Mouse (Mus musculus) heart, embryonic 11.5 days (tissue): Measurements from ENCODE around the gene Ccdc136. TPM values are rescaled to one million over a fixed set of nuclear protein-coding genes. Genes with fewer than 3 reads are reported as not detected.

ENCODE experiments used
- ATAC-seq: fragments of 200-750 bp; cut with Nextera tagmentation; replicated peaks from 2 replicates; pipeline ENCODE4 v1.8.0; 2017; ENCODE audit warnings: moderate library complexity; ENCODE audit not compliant: insufficient number of reproducible peaks, low FRiP score, low TSS enrichment
- H3K27ac ChIP-seq: fragments of 300-500 bp; sonication (generic); 2 replicates; pipeline ENCODE4 v1.5.1; 2014; ENCODE audit warnings: mild to moderate bottlenecking, low read depth, low read length
- H3K27me3 ChIP-seq: fragments of 300-500 bp; sonication (generic); 2 replicates; pipeline ENCODE4 v1.6.1; 2014; ENCODE audit warnings: mild to moderate bottlenecking, low read length, mixed read lengths; ENCODE audit not compliant: control insufficient read depth, insufficient read depth
- H3K36me3 ChIP-seq: fragments of 300-500 bp; sonication (generic); 2 replicates; pipeline ENCODE4 v1.6.1; 2014; ENCODE audit warnings: mild to moderate bottlenecking, low read length, moderate library complexity, mixed read lengths; ENCODE audit not compliant: control insufficient read depth, insufficient read depth
- H3K4me1 ChIP-seq: fragments of 300-500 bp; sonication (generic); 2 replicates; pipeline ENCODE4 v1.6.1; 2014; ENCODE audit warnings: low read length; ENCODE audit not compliant: control insufficient read depth, insufficient read depth
- H3K4me2 ChIP-seq: fragments of 300-500 bp; sonication (generic); 2 replicates; pipeline ENCODE4 v1.6.1; 2014; ENCODE audit warnings: mild to moderate bottlenecking, moderate library complexity
- H3K4me3 ChIP-seq: fragments of 300-500 bp; sonication (generic); 2 replicates; pipeline ENCODE4 v1.5.1; 2014; ENCODE audit warnings: low read depth, low read length
- H3K9ac ChIP-seq: fragments of 300-500 bp; sonication (generic); 2 replicates; pipeline ENCODE4 v1.6.1; 2014; ENCODE audit warnings: mild to moderate bottlenecking, low read depth, low read length, moderate library complexity
- H3K9me3 ChIP-seq: fragments of 300-500 bp; sonication (generic); replicated peaks from 2 replicates; pipeline ENCODE4 v1.6.1; 2016; ENCODE audit warnings: low read length; ENCODE audit not compliant: control insufficient read depth
- WGBS: fragments of 180-500 bp; shearing (Covaris S2); extraction: QIAGEN DNeasy Blood & Tissue Kit; methylation state at CpG from one replicate; pipeline ENCODE4 v1.1.7; 2014; ENCODE audit not compliant: insufficient replicate concordance; 5-methylcytosine and 5-hydroxymethylcytosine counted together
- polyA plus RNA-seq: library from polyadenylated mRNA; unstranded; fragments of >200 nt; fragmentation: Nextera tagmentation; extraction: Ambion mirVana; gene quantifications from 2 replicates; pipeline ENCODE4 v1.2.1, GENCODE M21; 2014

The Ccdc136 gene
- polyA plus RNA-seq, 1 experiment from 2014 or later: 30.2 TPM

GRCm38 (mm10) chr6:29435940-29436451, 39.9 kb downstream of the Ccdc136 start:
- ATAC-seq: 0 out of 2 replicates have a peak, but pooled peaks have one; percentile 7

DNA sequence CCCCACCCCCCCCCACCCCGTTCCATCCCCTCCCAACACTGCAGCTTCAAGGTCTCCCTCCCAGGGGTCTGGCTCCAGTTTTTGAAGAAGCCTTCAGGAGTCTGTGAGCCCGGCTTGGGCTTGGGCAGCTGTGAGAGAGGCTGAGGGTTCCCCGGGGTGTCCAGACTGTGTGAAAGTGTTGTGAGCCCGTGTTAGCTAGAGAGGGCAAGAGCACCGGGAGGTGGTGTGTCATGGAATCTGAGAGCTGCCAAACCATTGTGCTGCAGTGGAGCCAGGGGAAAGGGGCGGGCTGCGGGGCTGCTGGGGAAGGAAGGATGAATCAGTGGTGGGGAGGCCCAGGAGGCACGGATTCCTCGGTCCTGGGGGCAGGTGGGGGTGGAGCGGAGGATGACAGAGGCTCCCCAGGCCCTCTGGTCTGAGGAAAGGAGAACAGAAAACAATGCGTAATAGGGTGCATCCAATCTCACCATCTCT, 40.4 kb downstream of the Ccdc136 start:
- Histone ChIP-seq H3K27me3 (no peaks in the 10 kb centered on the region), H3K4me1 (peaks cover 33% of the 10 kb centered on the region)

More at GRCm38 (mm10) chr6:29435940-29436451, 39.9 kb downstream of the Ccdc136 start:
- H3K9me3 ChIP-seq: no peaks in the 10 kb centered on the region
- H3K9ac ChIP-seq: peak overlapping the region; percentile 80
- H3K4me3 ChIP-seq: peak overlapping the region; percentile 67
- no peaks in the 10 kb centered on the region for H3K27me3 ChIP-seq
- peaks cover 33% of the 10 kb centered on the region for H3K4me1 ChIP-seq
- WGBS: 13% methylated on average over 6 of the region's 6 CpGs
- H3K27ac ChIP-seq: peak overlapping the region; percentile 97
- H3K36me3 ChIP-seq: peaks cover 11% of the 10 kb centered on the region
- peak overlapping the region; percentile 90 for H3K4me2 ChIP-seq

DNA sequence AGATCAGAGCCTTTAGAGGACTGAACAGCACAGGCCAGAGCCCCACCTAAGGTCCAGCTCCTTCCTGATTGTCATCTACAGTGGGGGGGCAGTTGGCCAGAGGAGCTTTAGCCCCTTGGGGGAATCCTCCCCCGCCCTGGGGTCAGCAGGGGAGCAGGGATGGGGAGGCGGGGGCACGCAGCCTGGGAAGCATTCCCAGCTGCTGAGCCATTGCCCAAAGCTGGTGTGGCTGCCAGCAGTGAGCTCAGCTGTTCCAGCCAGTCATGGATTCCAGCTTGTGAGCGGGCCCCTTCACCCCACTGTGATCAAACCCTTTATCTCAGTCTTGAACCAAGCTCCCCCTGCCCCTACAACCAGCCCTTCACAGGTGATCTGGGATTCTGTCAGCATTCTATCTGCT, 43.1 kb downstream of the Ccdc136 start:
- WGBS: 88% methylated on average over 4 of the region's 4 CpGs
- Histone ChIP-seq H3K9ac (no peak overlapping the region), H3K27me3 (no peaks in the 10 kb centered on the region), H3K4me3 (no peak overlapping the region), H3K27ac (no peak overlapping the region), H3K36me3 (peaks cover 25% of the 10 kb centered on the region), H3K9me3 (no peaks in the 10 kb centered on the region), H3K4me2 (no peak overlapping the region), H3K4me1 (peaks cover 21% of the 10 kb centered on the region)
- no peak for ATAC-seq

More for the DNA sequence above, 40.4 kb downstream of the Ccdc136 start:
- Histone ChIP-seq H3K36me3 (peaks cover 14% of the 10 kb centered on the region), H3K4me2 (peak overlapping the region; percentile 90), H3K27ac (peak overlapping the region; percentile 97), H3K4me3 (peak overlapping the region; percentile 67), H3K9ac (peak overlapping the region; percentile 80), H3K9me3 (no peaks in the 10 kb centered on the region)
- ATAC-seq: no peak
- 8% methylated on average over 11 of the region's 11 CpGs for WGBS

DNA sequence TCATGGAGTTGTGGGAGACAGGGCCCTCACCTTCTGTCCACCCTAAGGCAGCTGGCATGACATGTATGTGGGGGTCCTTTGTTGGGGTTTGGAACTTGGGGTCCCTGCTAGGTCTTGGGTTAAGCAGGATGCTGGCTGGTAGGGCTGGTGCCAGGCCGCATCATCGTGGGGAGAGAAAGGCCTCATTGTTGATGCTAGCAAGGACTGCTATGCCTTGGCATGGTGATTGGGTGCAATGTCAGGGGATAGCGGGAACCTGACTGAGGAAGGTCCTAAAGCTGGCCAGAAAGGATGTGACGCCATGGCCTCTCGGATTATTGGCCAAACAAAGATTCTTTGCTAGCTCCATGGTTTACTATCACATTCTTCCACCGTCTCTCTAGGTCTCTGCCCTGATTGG, 43.7 kb downstream of the Ccdc136 start:
- H3K4me3 ChIP-seq: no peak overlapping the region
- 84% methylated on average over 6 of the region's 6 CpGs for WGBS
- H3K9ac ChIP-seq: no peak overlapping the region
- no peak for ATAC-seq
- no peak overlapping the region for H3K4me2 ChIP-seq
- H3K27me3 ChIP-seq: no peaks in the 10 kb centered on the region
- H3K4me1 ChIP-seq: peaks cover 20% of the 10 kb centered on the region
- H3K36me3 ChIP-seq: peaks cover 26% of the 10 kb centered on the region
- H3K9me3 ChIP-seq: no peaks in the 10 kb centered on the region
- no peak overlapping the region for H3K27ac ChIP-seq

DNA sequence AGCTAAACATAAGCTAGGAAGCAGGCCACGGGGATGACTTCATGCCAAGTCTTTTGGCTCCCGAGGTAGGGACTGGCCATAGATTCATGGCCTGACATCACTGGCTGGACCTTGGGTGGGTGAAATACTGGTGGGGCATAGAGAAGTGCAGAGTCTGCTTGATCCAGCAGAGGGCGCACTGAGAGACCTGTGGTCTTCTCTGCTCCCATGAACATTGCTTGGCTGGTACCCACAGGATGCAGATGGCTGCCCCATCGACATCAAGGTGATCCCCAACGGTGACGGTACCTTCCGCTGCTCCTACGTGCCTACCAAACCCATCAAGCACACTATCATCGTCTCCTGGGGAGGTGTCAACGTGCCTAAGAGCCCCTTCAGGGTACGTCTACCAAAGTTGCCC, 48.7 kb downstream of the Ccdc136 start:
- ATAC-seq: no peak

DNA sequence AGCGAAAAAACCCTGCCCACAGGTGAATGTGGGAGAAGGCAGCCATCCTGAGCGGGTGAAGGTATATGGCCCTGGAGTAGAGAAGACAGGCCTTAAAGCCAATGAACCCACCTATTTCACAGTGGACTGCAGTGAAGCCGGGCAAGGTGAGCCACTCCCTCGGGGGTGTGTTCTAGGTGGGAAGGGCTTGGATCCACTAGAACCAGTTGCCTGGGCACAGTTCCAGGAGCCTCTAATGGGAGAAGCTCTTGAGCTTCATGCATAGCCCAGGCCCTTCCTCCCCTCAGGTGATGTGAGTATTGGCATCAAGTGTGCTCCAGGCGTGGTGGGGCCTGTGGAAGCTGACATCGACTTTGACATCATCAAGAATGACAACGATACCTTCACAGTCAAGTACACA, 49.2 kb downstream of the Ccdc136 start:
- Histone ChIP-seq H3K27ac (no peak overlapping the region), H3K4me3 (no peak overlapping the region), H3K36me3 (peaks cover 40% of the 10 kb centered on the region), H3K9me3 (no peaks in the 10 kb centered on the region), H3K4me1 (no peaks in the 10 kb centered on the region), H3K9ac (no peak overlapping the region), H3K27me3 (no peaks in the 10 kb centered on the region), H3K4me2 (no peak overlapping the region)
- no peak for ATAC-seq
- 85% methylated on average over 7 of the region's 7 CpGs for WGBS

More for the DNA sequence above, 48.7 kb downstream of the Ccdc136 start:
- 67% methylated on average over 11 of the region's 11 CpGs for WGBS
- no peaks in the 10 kb centered on the region for H3K4me1 ChIP-seq
- no peaks in the 10 kb centered on the region for H3K27me3 ChIP-seq
- H3K36me3 ChIP-seq: peaks cover 41% of the 10 kb centered on the region
- H3K9me3 ChIP-seq: no peaks in the 10 kb centered on the region
- no peak overlapping the region for H3K9ac ChIP-seq
- H3K4me2 ChIP-seq: no peak overlapping the region
- no peak overlapping the region for H3K27ac ChIP-seq
- no peak overlapping the region for H3K4me3 ChIP-seq

- Histone ChIP-seq H3K27me3 (no peaks in the 10 kb centered on the region), H3K36me3 (peaks cover 45% of the 10 kb centered on the region), H3K9ac (no peak overlapping the region), H3K9me3 (no peaks in the 10 kb centered on the region), H3K4me1 (no peaks in the 10 kb centered on the region), H3K4me3 (no peak overlapping the region), H3K27ac (no peak overlapping the region), H3K4me2 (no peak overlapping the region)
- ATAC-seq: no peak
- 25% methylated on average over 4 of the region's 4 CpGs for WGBS
Measured at GRCm38 (mm10) chr6:29449858-29450257, 53.7 kb downstream of the Ccdc136 start.

- no peaks in the 10 kb centered on the region for H3K9me3 ChIP-seq
- H3K4me3 ChIP-seq: no peak overlapping the region
- no peak overlapping the region for H3K4me2 ChIP-seq
- H3K27me3 ChIP-seq: no peaks in the 10 kb centered on the region
- no peak overlapping the region for H3K9ac ChIP-seq
- no peak overlapping the region for H3K27ac ChIP-seq
- no peak for ATAC-seq
- peaks cover 40% of the 10 kb centered on the region for H3K36me3 ChIP-seq
- WGBS: 94% methylated on average over 6 of the region's 6 CpGs
- no peaks in the 10 kb centered on the region for H3K4me1 ChIP-seq
Measured at GRCm38 (mm10) chr6:29450667-29451066, 54.6 kb downstream of the Ccdc136 start.

GRCm38 (mm10) chr6:29461502-29461901, 65.4 kb downstream of the Ccdc136 start:
- H3K9me3 ChIP-seq: no peaks in the 10 kb centered on the region
- no peaks in the 10 kb centered on the region for H3K27me3 ChIP-seq
- H3K27ac ChIP-seq: no peak overlapping the region
- no peak overlapping the region for H3K4me3 ChIP-seq
- ATAC-seq: no peak
- 61% methylated on average over 7 of the region's 7 CpGs for WGBS
- no peak overlapping the region for H3K4me2 ChIP-seq
- no peaks in the 10 kb centered on the region for H3K4me1 ChIP-seq
- peaks cover 25% of the 10 kb centered on the region for H3K36me3 ChIP-seq
- H3K9ac ChIP-seq: no peak overlapping the region
